Mouse (Mus musculus) erythroblast, embryonic 14.5 days (primary cell): Measurements from ENCODE around the gene Klf5.

ENCODE experiments used
- GATA1 ChIP-seq: IDR thresholded peaks from 2 replicates; pipeline ENCODE4 v1.6.1; 2012; ENCODE audit warnings: low read length, inconsistent platforms, mixed read lengths
- TAL1 ChIP-seq: IDR thresholded peaks from 3 replicates; pipeline ENCODE4 v1.6.1; 2012; ENCODE audit warnings: low read length, inconsistent platforms, mixed read lengths

- no peak for TF ChIP-seq TAL1
- no peak for TF ChIP-seq GATA1
These were observed 42.2 kb downstream of the Klf5 start for GRCm38 (mm10) chr14:99340703-99341102.
